Comparison of ENCODE assay signal across 8 mouse cellular contexts in genomic region chr3:38885481-38886001, GRCm38 (mm10). TPM values are rescaled to one million over a fixed set of nuclear protein-coding genes. Genes with fewer than 3 reads are reported as not detected.
DNase-seq lines count a peak whose midpoint lies in the region; ATAC-seq and TF ChIP-seq lines count a peak whose summit lies in the region.

No protein-coding gene starts in this region.

- H3K4me2 ChIP-seq in lung, postnatal 0 days (replicated peaks; ENCODE audit: low read depth, low read length): peak overlapping the region; percentile 90

- peak overlapping the region; percentile 48 for H3K9ac ChIP-seq in lung, postnatal 0 days (replicated peaks; ENCODE audit: low read depth)

- peak overlapping the region; percentile 90 for H3K27ac ChIP-seq in lung, postnatal 0 days (ENCODE audit: low read length)

- H3K27me3 ChIP-seq in lung, postnatal 0 days (replicated peaks; ENCODE audit: insufficient read depth, low read length): peaks cover 6% of the 10 kb centered on the region; the same call in 1 of the 2 replicates

- peak; percentile 14 to 17 for DNase-seq in B cell, adult 2 months
- peak; percentile 58 for DNase-seq in brain, adult 2 months (ENCODE audit: low read depth, low spot score)
- DNase-seq in forelimb bud, embryonic 11.5 days (ENCODE audit: low read depth, low spot score): peak; percentile 78
- DNase-seq in heart, postnatal 36 days: peak; percentile 85 to 90
- DNase-seq in layer of hippocampus, adult 9-11 months: peak; percentile 68
- DNase-seq in lung, postnatal 0 days (ENCODE audit: low spot score): peak; percentile 96
- DNase-seq in ovary, postnatal 36 days (ENCODE audit: low spot score): peak; percentile 81
- peak; percentile 71 for DNase-seq in thymus, postnatal 4 days

- peak overlapping the region; percentile 86 for H3K4me3 ChIP-seq in lung, postnatal 0 days (ENCODE audit: low read depth, low read length)

- H3K4me1 ChIP-seq in lung, postnatal 0 days (ENCODE audit: insufficient read depth, low read depth, low read length): peaks cover 10% of the 10 kb centered on the region; the same call in 1 of the 2 replicates

- WGBS in lung, postnatal 0 days: 2% methylated on average over 30 of the region's 56 CpGs

- no peaks in the 10 kb centered on the region for H3K9me3 ChIP-seq in lung, postnatal 0 days (ENCODE audit: low read length)

- no peak; the same call in 1 of the 2 replicates for TF ChIP-seq CTCF in lung, postnatal 0 days (IDR thresholded peaks at IDR 0.05)

- intact Hi-C loops in heart, postnatal 36 days (cut with DNase I): loop anchor here (2.0 kb wide), 4 partner anchors 51 to 1113 kb away; no protein-coding TSS in a partner anchor

- TF ChIP-seq EP300 in lung, postnatal 0 days (IDR thresholded peaks at IDR 0.05): no peak

- ATAC-seq in lung, postnatal 0 days: peak; percentile 96

- H3K36me3 ChIP-seq in lung, postnatal 0 days (ENCODE audit: insufficient read depth, low read length): no peaks in the 10 kb centered on the region

RNA-seq across cellular contexts. Expression of gene Fat4, which starts 1.2 kb away (rescaled TPM):
- total RNA-seq in heart, postnatal 36 days (2021): 1 to 10 TPM; 6.3 to 7.0 TPM
- polyA plus RNA-seq in lung, postnatal 0 days (2015; fragmentation: Nextera tagmentation; extraction: Ambion mirVana): 3.3 and 3.5 TPM in 2 replicates

Comparison
In these comparisons a context has a peak if more than half of its experiments do, and no peak if none do; other contexts are left out.
1. Peak in every context shown above with its lines: DNase-seq, ATAC-seq, H3K4me3 ChIP-seq and H3K27ac ChIP-seq.
2. DNase-seq: peak in every context shown above with its lines; median percentile 96 in lung, postnatal 0 days; 88 in heart, postnatal 36 days; 81 in ovary, postnatal 36 days; 78 in forelimb bud, embryonic 11.5 days; 71 in thymus, postnatal 4 days; 68 in layer of hippocampus, adult 9-11 months; 58 in brain, adult 2 months; 16 in B cell, adult 2 months.